Mouse (Mus musculus): ENCODE results near the gene Nav3. TPM values are rescaled to one million over a fixed set of nuclear protein-coding genes. Genes with fewer than 3 reads are reported as not detected.

Gene Nav3
- polyA plus RNA-seq, 1 experiment = 0.30 TPM

DNA sequence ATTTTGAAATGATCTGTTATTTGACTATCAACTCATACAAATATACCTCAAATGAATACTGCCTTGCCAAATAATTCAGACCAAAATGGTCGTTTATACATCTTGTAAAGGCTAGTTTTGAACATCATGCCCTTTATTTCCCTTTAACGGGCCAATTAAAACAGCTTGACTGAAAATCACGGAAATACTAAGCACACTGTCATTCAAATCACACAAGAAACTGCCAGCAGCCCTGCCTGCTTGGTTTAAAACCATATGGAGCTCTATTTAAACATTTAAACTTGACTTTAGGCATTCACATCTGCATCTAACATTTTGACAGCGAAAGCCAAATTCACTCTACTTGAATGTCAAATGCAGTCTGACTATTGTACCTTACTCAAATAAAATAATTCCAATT is 481.8 kb downstream of the Nav3 start:
- Histone ChIP-seq H3K36me3 (ENCODE audit: control insufficient read depth, insufficient read depth, low read length) (no peaks in the 10 kb centered on the region), H3K4me1 (ENCODE audit: control insufficient read depth, insufficient read depth, insufficient read length, low read length) (no peaks in the 10 kb centered on the region), H3K27me3 (ENCODE audit: control insufficient read depth, insufficient read depth, low read length) (no peaks in the 10 kb centered on the region), H3K27ac (ENCODE audit: insufficient read depth, low read depth, low read length) (no peak overlapping the region), H3K4me3 (ENCODE audit: low read depth, low read length) (no peak overlapping the region)
- 73% methylated on average over 4 of the region's 4 CpGs for WGBS
- no peak for TF ChIP-seq CTCF (IDR thresholded peaks at IDR 0.05; ENCODE audit: extremely low read depth, insufficient read length, insufficient replicate concordance, low read depth, low read length)

DNA sequence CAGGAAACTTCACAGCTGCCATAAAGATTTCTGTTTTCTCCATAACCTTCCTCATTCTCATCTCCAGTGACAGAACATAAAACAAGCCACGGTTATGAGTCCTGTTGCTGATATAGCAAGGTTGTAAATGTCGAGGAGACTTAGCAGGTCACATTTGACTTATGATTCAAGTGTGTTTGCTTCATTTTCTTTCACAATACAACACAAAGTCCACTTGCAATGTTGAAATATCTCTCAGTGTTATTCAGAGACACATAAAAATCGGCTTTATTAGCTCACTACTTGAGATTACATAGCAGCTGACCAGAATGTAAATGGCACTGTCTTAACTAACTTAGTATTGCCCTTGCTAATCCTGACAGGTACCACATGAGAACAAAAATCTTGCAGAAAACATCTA is 482.5 kb downstream of the Nav3 start:
- H3K4me3 ChIP-seq (ENCODE audit: low read depth, low read length) = no peak overlapping the region
- WGBS = 13% methylated on average over 3 of the region's 3 CpGs
- H3K4me1 ChIP-seq (ENCODE audit: control insufficient read depth, insufficient read depth, insufficient read length, low read length) = no peaks in the 10 kb centered on the region
- H3K36me3 ChIP-seq (ENCODE audit: control insufficient read depth, insufficient read depth, low read length) = no peaks in the 10 kb centered on the region
- no peak overlapping the region for H3K27ac ChIP-seq (ENCODE audit: insufficient read depth, low read depth, low read length)
- no peak for TF ChIP-seq CTCF (IDR thresholded peaks at IDR 0.05; ENCODE audit: extremely low read depth, insufficient read length, insufficient replicate concordance, low read depth, low read length)
- TF ChIP-seq POLR2A (IDR thresholded peaks at IDR 0.05; ENCODE audit: low read depth, low read length) = no peak
- no peaks in the 10 kb centered on the region for H3K27me3 ChIP-seq (ENCODE audit: control insufficient read depth, insufficient read depth, low read length)

DNA sequence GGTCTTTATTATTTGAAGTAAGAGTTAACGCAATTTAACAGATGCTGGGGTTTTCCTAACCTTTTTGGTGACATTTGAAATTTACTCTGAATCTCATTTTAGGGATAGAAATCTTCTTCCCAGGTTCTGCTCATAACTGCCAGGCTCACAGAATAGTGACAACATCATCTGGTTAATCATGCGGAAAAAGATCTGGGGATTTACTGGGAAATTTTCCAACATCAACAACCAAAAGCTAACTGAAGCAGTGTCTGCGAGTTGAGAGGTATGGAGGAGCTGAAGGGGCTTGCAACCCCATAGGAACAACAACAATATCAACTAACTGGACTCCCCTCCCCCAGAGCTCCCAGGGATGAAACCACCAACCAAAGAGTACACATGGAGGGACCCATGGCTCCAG is 505.7 kb downstream of the Nav3 start:
- Histone ChIP-seq H3K27ac (ENCODE audit: insufficient read depth, low read depth, low read length) (no peak overlapping the region), H3K4me3 (ENCODE audit: low read depth, low read length) (no peak overlapping the region), H3K4me1 (ENCODE audit: control insufficient read depth, insufficient read depth, insufficient read length, low read length) (no peaks in the 10 kb centered on the region), H3K36me3 (ENCODE audit: control insufficient read depth, insufficient read depth, low read length) (no peaks in the 10 kb centered on the region), H3K27me3 (ENCODE audit: control insufficient read depth, insufficient read depth, low read length) (no peaks in the 10 kb centered on the region)
- TF ChIP-seq CTCF (IDR thresholded peaks at IDR 0.05; ENCODE audit: extremely low read depth, insufficient read length, insufficient replicate concordance, low read depth, low read length) = no peak
- TF ChIP-seq POLR2A (IDR thresholded peaks at IDR 0.05; ENCODE audit: low read depth, low read length) = no peak
- WGBS = 75% methylated on average over 3 of the region's 3 CpGs

DNA sequence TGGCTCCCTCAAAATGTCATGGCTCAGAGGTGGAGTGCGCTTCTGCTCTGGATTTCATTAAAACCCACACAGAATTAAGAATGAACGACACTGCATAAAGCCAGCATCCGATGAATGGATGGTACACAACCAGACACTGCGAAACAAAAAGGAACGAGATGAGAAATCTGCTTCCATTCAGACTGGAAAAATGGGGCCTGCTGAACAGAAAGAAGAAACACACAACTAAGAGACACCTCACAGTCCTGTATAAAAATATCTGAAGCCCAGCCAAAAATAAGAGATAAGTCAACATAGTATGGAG is 526.7 kb downstream of the Nav3 start:
- TF ChIP-seq POLR2A (IDR thresholded peaks at IDR 0.05; ENCODE audit: low read depth, low read length) = no peak
- TF ChIP-seq CTCF (IDR thresholded peaks at IDR 0.05; ENCODE audit: extremely low read depth, insufficient read length, insufficient replicate concordance, low read depth, low read length) = no peak
- no peaks in the 10 kb centered on the region for H3K36me3 ChIP-seq (ENCODE audit: control insufficient read depth, insufficient read depth, low read length)
- no peaks in the 10 kb centered on the region for H3K4me1 ChIP-seq (ENCODE audit: control insufficient read depth, insufficient read depth, insufficient read length, low read length)
- H3K4me3 ChIP-seq (ENCODE audit: low read depth, low read length) = no peak overlapping the region
- H3K27ac ChIP-seq (ENCODE audit: insufficient read depth, low read depth, low read length) = no peak overlapping the region
- 85% methylated on average over 5 of the region's 5 CpGs for WGBS
- H3K27me3 ChIP-seq (ENCODE audit: control insufficient read depth, insufficient read depth, low read length) = no peaks in the 10 kb centered on the region

DNA sequence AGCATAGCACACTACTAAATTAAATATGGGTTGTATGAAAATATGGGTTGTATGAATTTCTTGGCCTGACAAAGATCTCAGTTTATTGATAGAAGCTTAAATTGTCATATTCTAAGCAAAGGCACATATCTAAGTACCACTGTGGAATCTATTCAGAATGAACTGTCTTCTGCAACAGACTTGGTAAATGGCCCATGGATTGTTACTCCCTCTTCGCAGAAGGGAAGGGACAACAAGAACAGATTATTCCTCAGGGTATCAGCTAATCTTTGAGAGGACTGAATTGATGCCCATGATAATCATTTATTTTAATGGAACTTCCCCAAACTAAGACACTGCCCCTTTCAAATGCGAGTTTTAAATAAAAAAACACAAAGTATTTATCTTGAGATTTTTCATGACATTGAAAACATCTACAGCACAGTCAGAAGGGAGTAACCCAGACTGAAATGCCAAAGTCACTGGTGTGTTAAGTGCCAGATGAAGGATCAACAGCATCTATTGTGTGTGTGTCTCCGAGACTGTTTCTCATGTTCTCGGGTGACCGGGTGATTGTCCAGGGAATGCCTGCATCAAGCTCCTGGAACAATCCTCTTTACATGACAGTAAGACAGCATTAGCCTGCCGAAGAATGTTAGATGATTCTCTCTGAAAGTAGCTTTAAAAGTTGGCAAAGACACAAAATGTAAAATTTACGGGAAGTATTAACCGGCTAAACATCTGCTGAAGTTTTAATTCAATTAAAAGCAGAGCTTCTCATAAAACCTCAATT is 527.3 kb downstream of the Nav3 start:
- Histone ChIP-seq H3K36me3 (ENCODE audit: control insufficient read depth, insufficient read depth, low read length) (no peaks in the 10 kb centered on the region), H3K27ac (ENCODE audit: insufficient read depth, low read depth, low read length) (no peak overlapping the region), H3K4me3 (ENCODE audit: low read depth, low read length) (no peak overlapping the region), H3K4me1 (ENCODE audit: control insufficient read depth, insufficient read depth, insufficient read length, low read length) (no peaks in the 10 kb centered on the region), H3K27me3 (ENCODE audit: control insufficient read depth, insufficient read depth, low read length) (no peaks in the 10 kb centered on the region)
- WGBS = 78% methylated on average over 8 of the region's 8 CpGs
- no peak for TF ChIP-seq CTCF (IDR thresholded peaks at IDR 0.05; ENCODE audit: extremely low read depth, insufficient read length, insufficient replicate concordance, low read depth, low read length)
- no peak for TF ChIP-seq POLR2A (IDR thresholded peaks at IDR 0.05; ENCODE audit: low read depth, low read length)

DNA sequence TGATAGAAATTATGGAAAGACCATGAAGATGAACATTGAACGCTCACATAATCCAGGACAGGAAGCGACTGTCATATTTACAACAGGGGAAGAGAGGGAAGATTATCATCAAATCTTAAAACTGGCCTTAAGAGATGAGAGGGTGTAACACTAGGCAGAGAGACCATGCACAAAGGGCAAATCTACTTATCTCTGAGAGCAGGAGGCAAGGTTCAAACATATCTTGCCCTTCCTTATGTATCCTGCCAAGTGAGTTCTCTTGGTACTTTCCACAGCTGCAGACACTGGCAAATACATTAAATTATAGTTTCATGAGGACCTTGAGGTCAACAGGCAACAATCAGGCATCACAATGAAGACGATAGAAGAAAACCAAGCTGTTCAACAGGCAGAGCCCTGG is 529.9 kb downstream of the Nav3 start:
- Histone ChIP-seq H3K4me3 (ENCODE audit: low read depth, low read length) (no peak overlapping the region), H3K27me3 (ENCODE audit: control insufficient read depth, insufficient read depth, low read length) (no peaks in the 10 kb centered on the region), H3K27ac (ENCODE audit: insufficient read depth, low read depth, low read length) (no peak overlapping the region), H3K4me1 (ENCODE audit: control insufficient read depth, insufficient read depth, insufficient read length, low read length) (no peaks in the 10 kb centered on the region), H3K36me3 (ENCODE audit: control insufficient read depth, insufficient read depth, low read length) (no peaks in the 10 kb centered on the region)
- WGBS = 73% methylated on average over 3 of the region's 3 CpGs
- TF ChIP-seq POLR2A (IDR thresholded peaks at IDR 0.05; ENCODE audit: low read depth, low read length) = no peak
- TF ChIP-seq CTCF (IDR thresholded peaks at IDR 0.05; ENCODE audit: extremely low read depth, insufficient read length, insufficient replicate concordance, low read depth, low read length) = no peak

DNA sequence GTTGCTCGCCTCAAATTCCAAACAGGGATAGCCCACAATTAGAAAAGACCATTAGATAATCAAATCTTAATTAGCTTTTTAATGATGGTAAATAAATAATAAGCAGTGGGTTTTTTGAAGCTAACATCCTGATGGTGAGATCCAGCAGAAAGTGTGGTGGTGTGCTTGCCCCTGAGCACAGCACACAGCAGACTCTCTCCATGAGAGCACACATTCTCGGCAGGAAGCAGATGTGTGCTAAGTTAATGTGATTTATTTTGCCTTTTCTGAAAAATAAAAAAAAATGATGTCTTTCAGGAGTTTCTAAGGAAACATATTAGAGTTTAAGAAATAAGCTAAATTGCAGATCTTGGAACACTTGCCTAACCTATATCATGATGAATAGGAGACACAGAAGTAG is 531.9 kb downstream of the Nav3 start:
- 73% methylated on average over 2 of the region's 2 CpGs for WGBS
- Histone ChIP-seq H3K27me3 (ENCODE audit: control insufficient read depth, insufficient read depth, low read length) (no peaks in the 10 kb centered on the region), H3K4me1 (ENCODE audit: control insufficient read depth, insufficient read depth, insufficient read length, low read length) (no peaks in the 10 kb centered on the region), H3K36me3 (ENCODE audit: control insufficient read depth, insufficient read depth, low read length) (no peaks in the 10 kb centered on the region), H3K27ac (ENCODE audit: insufficient read depth, low read depth, low read length) (no peak overlapping the region), H3K4me3 (ENCODE audit: low read depth, low read length) (no peak overlapping the region)
- TF ChIP-seq CTCF (IDR thresholded peaks at IDR 0.05; ENCODE audit: extremely low read depth, insufficient read length, insufficient replicate concordance, low read depth, low read length) (no peak), POLR2A (IDR thresholded peaks at IDR 0.05; ENCODE audit: low read depth, low read length) (no peak)
